Mouse (Mus musculus): ENCODE measurements around the gene Lrrc15.

Lrrc15 gene

DNA sequence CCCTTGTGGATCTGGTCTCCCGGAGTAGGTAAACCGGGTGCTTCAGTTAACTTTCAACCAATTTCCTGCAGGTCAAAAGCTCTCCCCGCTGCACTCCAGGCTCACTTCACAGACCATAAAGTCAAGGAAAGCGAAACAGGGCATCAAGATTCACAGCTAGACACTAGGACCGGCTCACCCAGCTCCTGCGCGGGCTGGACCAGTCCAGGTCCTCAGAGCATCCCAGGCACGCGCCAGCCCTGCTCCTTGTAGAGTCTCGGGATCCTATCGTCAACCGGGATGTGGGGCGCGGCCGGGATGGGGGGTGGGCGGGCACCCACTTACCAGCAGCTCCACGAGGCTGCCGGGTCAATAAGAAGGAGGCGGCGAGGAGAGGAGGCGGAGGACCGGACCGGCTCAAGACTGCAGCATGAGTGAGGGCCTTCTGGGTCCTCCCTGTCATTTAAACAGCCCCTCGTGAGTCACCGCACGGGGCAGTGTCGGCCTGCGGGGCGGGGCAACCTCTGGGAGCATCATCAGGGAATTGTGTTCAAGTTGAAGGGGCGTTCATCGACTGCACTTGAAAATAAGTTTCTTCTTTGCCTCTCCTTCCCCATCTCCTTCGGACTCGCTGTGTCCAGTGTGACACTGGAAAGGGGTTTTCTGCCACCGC lies at the start of gene Lrrc15:
Lrrc15 (minus strand) TSS at position 413 of the 652 bp plus-strand sequence.
- no peak for DNase-seq (ENCODE audit: extremely low read depth, low read depth, low spot score)

- no peak for DNase-seq (ENCODE audit: extremely low read depth, low read depth, low spot score)
Observed at GRCm38 (mm10) chr16:30314236-30314635, 31.2 kb upstream of the Lrrc15 start.

- DNase-seq (ENCODE audit: extremely low read depth, low read depth, low spot score): no peak
Observed at GRCm38 (mm10) chr16:30310647-30311046, 27.6 kb upstream of the Lrrc15 start, which contains the start of gene Gp5. Gene Gp5 (minus strand): TSS chr16:30310779.

GRCm38 (mm10) chr16:30310171-30310515 lies 27.1 kb upstream of the Lrrc15 start:
- DNase-seq (ENCODE audit: extremely low read depth, low read depth, low spot score): no peak

DNA sequence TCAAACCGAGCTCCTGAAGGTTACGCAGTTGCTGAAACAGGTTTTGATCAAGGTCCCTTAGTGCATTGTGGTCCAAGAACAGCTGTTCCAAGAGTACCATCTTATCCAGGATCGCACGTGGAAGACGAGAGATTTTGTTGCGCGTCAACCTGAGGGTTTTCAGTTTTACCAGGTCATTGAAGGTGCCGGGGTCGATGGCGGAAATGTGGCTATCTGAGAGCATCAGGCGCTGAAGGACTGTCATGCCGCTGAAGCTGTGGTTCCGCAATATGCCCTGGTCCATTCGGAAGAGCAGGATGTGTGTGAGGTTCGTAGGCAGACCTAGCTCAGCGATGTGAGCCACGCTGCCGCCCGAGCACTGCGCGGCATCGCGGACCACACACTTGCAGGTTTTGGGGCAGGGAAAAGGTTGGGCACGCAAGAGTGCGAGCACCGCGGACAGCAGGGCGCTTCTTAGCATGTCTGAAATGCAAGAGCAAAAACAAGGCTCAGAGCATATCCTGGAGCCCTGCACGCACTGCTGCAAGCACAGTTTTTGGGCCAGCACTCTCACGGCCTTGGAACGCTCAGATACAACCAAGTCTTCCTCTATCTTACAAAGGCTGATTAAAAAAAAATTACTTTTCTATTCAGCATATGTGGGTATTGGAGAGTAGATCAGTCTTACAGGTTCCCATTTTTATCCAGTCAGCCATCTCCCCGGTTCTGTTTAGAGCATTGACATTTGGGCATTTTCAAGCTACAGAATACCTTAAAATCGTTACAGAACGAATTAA lies 26.5 kb upstream of the Lrrc15 start:
- no peak for DNase-seq (ENCODE audit: extremely low read depth, low read depth, low spot score)

DNA sequence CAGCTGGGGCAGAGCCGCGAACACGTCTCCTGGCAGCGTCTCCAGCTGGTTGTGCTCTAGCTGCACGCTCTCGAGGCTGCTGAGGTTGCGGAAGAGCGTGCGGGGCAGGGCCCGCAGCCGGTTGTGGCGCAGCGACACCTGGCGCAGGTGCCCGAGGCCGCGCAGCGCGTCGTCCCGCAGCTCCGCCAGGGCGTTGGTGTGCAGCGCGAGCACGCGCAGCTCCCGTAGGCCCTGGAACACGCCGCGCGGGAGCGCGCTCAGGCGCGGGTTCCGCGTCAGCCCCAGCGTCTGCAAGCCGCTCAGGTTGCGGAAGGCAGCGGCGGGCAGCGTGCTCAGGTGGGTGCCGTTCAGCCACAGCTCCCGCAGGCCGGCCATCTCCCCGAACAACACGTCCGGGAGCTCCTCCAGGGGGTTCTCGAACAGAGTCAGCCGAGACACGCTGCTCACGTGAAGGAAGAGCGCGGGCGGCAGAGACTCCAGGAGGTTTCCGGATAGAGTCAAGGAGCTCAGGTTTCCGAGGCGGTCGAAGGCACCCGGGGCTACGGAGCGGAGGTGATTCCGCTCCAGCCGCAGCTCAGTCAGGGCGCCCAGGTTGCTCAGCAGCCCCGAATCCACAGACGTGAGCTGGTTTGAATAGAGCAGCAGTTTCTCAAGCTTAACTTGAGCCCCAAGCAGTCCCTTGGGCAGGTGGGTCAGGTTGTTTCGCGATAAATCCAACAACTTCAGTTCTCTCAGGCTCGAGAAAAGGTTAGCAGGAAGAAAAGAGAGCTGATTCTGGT lies 25.7 kb upstream of the Lrrc15 start:
- DNase-seq (ENCODE audit: extremely low read depth, low read depth, low spot score): no peak

- DNase-seq (ENCODE audit: extremely low read depth, low read depth, low spot score): no peak
Observed at GRCm38 (mm10) chr16:30307961-30308615, 25.0 kb upstream of the Lrrc15 start.

DNA sequence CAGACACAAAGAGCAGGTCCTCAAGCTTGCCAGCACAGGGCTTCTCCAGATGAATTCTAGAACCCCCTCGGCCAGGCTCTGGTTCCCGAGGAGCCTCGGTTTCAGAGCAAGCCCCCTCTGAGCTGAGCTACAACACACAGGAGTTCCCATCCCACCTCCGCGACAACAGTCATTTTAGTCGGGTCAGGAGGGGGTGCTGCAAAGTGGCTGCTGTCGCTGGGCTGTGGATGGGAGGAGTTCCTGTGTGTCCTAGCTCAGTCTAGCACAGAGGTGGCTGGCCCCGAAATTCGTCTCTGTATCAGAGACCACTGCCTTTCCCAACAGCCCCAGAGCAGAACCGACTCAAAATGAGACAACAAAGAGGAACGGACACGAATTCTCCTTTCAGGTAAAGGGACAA lies 24.2 kb upstream of the Lrrc15 start:
- DNase-seq (ENCODE audit: extremely low read depth, low read depth, low spot score): no peak

DNA sequence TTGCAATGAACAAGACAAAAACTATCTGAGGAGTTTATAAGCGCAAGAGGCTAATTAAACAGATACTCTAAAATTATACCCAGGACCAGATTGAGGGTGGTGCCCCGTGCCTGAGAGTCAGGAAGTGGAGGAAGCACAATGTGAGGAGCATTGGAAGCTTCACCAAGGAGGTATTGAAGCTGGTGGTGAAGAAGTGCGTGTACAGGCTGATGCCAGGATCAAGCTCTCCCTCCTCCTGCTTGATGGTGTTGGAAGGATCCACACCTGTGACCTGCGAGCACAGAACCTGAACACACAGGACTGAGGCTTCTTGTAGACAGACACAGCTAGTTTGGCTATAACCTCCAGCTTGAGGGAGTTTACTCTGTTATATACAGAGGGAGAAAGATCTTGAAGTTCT lies 23.0 kb upstream of the Lrrc15 start:
- DNase-seq (ENCODE audit: extremely low read depth, low read depth, low spot score): no peak

DNA sequence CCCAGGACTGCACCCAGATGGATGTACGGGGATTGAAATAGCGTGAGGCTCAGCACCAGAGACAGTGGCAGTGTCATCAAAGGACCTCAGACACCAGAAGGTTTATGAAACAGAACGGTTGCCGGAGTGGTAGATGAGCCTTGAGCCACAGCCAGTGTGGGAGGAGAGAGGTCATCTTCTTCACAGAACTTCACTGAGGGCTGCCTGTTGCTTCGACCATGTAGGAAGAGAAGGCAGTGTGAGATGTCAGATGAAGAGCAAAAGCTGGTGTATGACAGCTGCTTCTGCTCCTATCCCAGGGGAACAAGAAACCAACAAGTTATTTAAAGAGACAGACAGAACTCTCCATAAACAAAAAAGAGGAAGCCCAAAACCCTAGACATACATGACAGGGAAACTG lies 21.2 kb upstream of the Lrrc15 start:
- no peak for DNase-seq (ENCODE audit: extremely low read depth, low read depth, low spot score)

DNA sequence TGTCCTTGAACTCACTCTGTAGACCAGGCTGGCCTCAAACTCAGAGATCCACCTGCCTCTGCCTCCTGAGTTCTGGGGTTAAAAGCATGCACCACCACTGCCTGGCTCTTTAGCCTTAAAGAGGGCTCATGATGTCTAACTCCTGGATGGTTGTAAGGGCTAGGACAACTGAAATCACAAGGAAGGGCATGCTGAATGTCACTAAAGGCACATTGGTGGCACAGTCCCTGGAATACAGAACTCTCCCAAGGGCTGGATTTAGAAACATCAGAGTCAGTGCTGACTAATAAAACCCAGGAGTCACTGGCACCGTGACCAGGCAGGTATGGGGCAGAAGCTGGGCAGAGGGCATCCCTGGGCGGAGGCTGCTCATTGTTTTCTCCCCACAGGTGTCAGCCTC lies 20.4 kb upstream of the Lrrc15 start:
- DNase-seq (ENCODE audit: extremely low read depth, low read depth, low spot score): no peak

DNA sequence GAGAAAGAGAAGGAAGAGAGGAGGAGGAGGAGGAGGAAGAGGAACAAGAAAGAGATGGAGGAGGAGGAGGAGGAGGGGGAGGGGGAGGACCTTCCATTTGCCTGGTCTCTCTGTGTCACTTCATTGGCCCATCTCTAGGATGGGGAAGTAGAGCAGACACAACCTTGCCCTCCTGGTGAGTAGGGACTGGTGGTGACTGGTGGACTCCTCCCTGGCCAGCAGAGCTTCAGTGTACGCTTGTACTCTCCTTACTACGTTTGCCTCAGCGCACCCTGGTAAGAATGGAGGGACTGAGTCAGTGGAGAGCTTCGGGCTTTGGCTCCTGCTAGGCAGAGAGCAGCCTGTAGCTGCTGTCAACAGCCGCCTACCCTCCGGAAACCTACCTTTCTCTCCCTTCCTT lies 19.6 kb upstream of the Lrrc15 start:
- DNase-seq (ENCODE audit: extremely low read depth, low read depth, low spot score): no peak

DNA sequence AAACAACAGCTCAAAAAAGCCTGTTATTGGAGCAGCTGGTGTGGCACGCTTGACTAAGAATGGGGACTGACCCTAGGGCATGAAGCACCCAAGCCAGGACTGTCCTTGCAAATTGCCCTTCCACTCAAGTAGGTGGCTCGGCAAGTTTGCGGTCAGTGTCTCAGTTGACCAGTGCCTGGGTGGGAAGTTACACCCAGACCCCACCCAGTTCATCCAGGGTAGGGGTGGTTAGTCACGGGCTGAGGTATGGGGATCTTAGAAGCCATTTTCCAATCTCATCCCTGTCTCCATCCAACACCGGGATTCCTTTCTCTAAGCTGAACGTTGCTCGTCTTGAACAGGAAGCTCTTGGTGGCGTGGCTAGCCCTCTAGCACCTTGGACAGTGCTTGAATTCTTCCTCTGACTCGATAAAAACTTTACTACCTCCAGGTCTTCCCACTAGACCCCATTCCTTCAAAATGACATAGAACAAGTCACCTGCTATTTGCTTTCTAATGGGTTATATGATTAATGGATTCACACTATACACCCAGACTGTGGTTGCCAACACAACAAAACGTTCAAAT lies 16.7 kb upstream of the Lrrc15 start:
- no peak for DNase-seq (ENCODE audit: extremely low read depth, low read depth, low spot score)

DNA sequence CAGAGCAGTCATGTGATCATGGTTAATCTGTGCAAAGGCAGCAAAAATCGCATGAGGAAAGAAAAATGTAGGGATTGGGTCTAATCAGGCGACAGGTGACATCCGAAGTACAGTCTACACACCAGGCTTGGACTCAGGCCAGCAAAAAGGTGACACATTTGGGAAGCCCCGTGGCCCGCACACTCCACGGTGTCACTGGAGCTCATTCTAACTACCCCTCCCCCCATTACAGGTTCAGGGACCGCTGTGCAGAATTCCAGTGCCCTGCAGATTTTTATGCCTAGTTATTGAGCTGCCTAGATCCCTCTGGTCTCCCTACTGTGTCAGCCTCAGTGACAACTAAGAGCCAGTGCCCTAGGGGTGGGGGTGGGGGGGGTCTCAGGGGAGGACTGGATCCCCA lies 14.4 kb upstream of the Lrrc15 start:
- DNase-seq (ENCODE audit: extremely low read depth, low read depth, low spot score): no peak

DNA sequence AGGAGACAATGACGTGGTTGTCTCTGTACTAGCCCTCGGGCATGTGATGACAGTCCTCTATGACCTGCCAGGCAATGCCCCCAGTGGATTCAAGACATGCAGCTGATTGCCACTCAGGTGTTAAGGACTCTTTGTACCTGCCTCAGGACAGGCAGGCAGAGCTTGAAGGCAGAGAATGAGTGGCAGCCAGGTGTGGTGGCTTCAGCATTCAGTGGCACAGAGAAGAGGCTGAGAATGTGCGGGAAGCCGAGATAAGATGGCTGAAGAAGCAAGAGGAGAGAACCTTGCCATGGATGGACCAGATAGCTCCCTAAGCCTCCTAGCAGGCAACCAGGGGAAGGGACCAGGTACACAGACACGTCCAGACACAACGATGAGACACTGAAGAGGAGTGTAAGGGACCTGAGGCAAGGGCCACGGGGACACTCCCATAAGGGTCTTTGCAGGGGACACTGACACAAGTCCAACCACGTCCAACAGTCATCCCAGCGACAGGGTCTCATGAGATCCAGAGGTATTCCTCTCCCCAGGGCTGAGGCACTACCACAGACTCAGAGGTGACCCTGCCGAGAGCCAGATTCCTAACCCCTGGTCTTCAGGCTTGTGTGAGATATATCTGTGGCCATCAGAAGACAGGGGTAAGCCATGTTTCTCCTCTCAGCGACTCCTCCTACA lies 13.7 kb upstream of the Lrrc15 start:
- no peak for DNase-seq (ENCODE audit: extremely low read depth, low read depth, low spot score)

- no peak for DNase-seq (ENCODE audit: extremely low read depth, low read depth, low spot score)
Observed at GRCm38 (mm10) chr16:30295106-30295505, 12.1 kb upstream of the Lrrc15 start.

- no peak for DNase-seq (ENCODE audit: extremely low read depth, low read depth, low spot score)
Observed at GRCm38 (mm10) chr16:30290436-30290835, 7.4 kb upstream of the Lrrc15 start.

DNA sequence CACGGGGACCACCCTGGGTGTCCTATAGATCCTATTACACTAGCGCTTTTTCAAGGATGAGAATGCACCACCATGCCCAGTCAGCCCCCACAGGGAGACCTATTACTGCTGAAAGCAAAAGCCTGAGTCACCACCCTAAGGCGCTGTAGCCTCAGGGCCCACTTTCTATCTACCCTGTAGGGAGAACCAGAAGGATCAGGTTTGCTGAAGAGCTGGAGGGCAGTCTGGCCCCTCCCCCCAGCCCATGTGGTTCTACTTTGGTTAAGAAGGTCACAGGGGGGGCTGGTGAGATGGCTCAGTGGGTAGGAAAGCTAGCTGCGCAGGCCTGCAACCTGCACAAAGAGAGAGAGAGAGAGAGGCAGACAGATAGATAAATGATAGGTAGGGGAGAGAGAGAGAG lies 2.6 kb upstream of the Lrrc15 start:
- DNase-seq (ENCODE audit: extremely low read depth, low read depth, low spot score): no peak

- no peak for DNase-seq (ENCODE audit: extremely low read depth, low read depth, low spot score)
Observed at GRCm38 (mm10) chr16:30283743-30284337, 784 bp upstream of the Lrrc15 start.

- no peak for DNase-seq (ENCODE audit: extremely low read depth, low read depth, low spot score)
Observed at GRCm38 (mm10) chr16:30280676-30281297, 2.3 kb downstream of the Lrrc15 start.
